Mouse (Mus musculus) neural tube, embryonic 15.5 days (tissue): ENCODE data around the gene Mark4. TPM values are rescaled to one million over a fixed set of nuclear protein-coding genes. Genes with fewer than 3 reads are reported as not detected.

ENCODE experiments used
- ATAC-seq: fragments of 200-750 bp; cut with Nextera tagmentation; 2 replicates; pipeline ENCODE4 v1.8.0; 2017; ENCODE audit warnings: mild to moderate bottlenecking, moderate TSS enrichment, moderate library complexity; ENCODE audit not compliant: low FRiP score
- H3K27ac ChIP-seq: fragments of 300-500 bp; sonication (generic); replicated peaks from 2 replicates; pipeline ENCODE4 v1.5.1; 2015; ENCODE audit warnings: mild to moderate bottlenecking, inconsistent platforms
- H3K27me3 ChIP-seq: fragments of 300-500 bp; sonication (generic); replicated peaks from 2 replicates; pipeline ENCODE4 v1.6.1; 2015; ENCODE audit warnings: inconsistent platforms
- H3K36me3 ChIP-seq: fragments of 300-500 bp; sonication (generic); 2 replicates; pipeline ENCODE4 v1.6.1; 2015; ENCODE audit warnings: inconsistent platforms
- H3K4me1 ChIP-seq: fragments of 300-500 bp; sonication (generic); 2 replicates; pipeline ENCODE4 v1.6.1; 2015; ENCODE audit warnings: inconsistent platforms
- H3K4me2 ChIP-seq: fragments of 300-500 bp; sonication (generic); 2 replicates; pipeline ENCODE4 v1.6.1; 2015; ENCODE audit warnings: inconsistent platforms, mild to moderate bottlenecking, moderate library complexity
- H3K4me3 ChIP-seq: fragments of 300-500 bp; sonication (generic); replicated peaks from 2 replicates; pipeline ENCODE4 v1.5.1; 2015; ENCODE audit warnings: mild to moderate bottlenecking, inconsistent platforms
- H3K9ac ChIP-seq: fragments of 300-500 bp; sonication (generic); replicated peaks from 2 replicates; pipeline ENCODE4 v1.6.1; 2015; ENCODE audit warnings: mild to moderate bottlenecking, inconsistent platforms
- H3K9me3 ChIP-seq: fragments of 300-500 bp; sonication (generic); replicated peaks from 2 replicates; pipeline ENCODE4 v1.6.1; 2016; ENCODE audit warnings: inconsistent platforms
- WGBS: fragments of 180-500 bp; shearing (Covaris S2); methylation state at CpG from one replicate; pipeline ENCODE4 v1.1.7; 2015; ENCODE audit warnings: mixed read lengths; 5-methylcytosine and 5-hydroxymethylcytosine counted together
- polyA plus RNA-seq: library from polyadenylated mRNA; unstranded; fragments of >200 nt; fragmentation: Nextera tagmentation; extraction: Ambion mirVana; gene quantifications from 2 replicates; pipeline ENCODE4 v1.2.1, GENCODE M21; 2015

Gene Mark4
- polyA plus RNA-seq = 15.4 and 16.5 TPM in 2 replicates

GRCm38 (mm10) chr7:19458591-19459111 lies at the start of gene Mark4:
TSS of gene Mark4 (minus strand) at chr7:19458821.
- Histone ChIP-seq H3K9me3 (no peaks in the 10 kb centered on the region), H3K27me3 (no peaks in the 10 kb centered on the region), H3K36me3 (peaks cover 6% of the 10 kb centered on the region; the same call in 1 of the 2 replicates), H3K4me3 (peak within 1 kb of the TSS; percentile 83), H3K27ac (peak within 1 kb of the TSS; percentile 81), H3K9ac (peak within 1 kb of the TSS; percentile 87), H3K4me1 (peaks cover 30% of the 10 kb centered on the region), H3K4me2 (peak within 1 kb of the TSS; percentile 88)
- WGBS = under 1% methylated on average over 22 of the region's 42 CpGs
- ATAC-seq = peak; percentile 88

- Histone ChIP-seq H3K4me3 (peak overlapping the region; percentile 70), H3K4me2 (peak overlapping the region; percentile 85), H3K9me3 (no peaks in the 10 kb centered on the region), H3K9ac (peak overlapping the region; percentile 81), H3K27me3 (no peaks in the 10 kb centered on the region), H3K4me1 (peaks cover 22% of the 10 kb centered on the region), H3K36me3 (no peaks in the 10 kb centered on the region), H3K27ac (peak overlapping the region; percentile 87)
- no peak for ATAC-seq
- WGBS = 5% methylated on average over 18 of the region's 18 CpGs
These were observed 49.0 kb upstream of the Mark4 start for GRCm38 (mm10) chr7:19507612-19507981.

GRCm38 (mm10) chr7:19506969-19507611 lies 48.5 kb upstream of the Mark4 start:
- H3K9ac ChIP-seq = peak overlapping the region; percentile 81
- peaks cover 22% of the 10 kb centered on the region for H3K4me1 ChIP-seq
- no peaks in the 10 kb centered on the region for H3K9me3 ChIP-seq
- H3K27ac ChIP-seq = peak overlapping the region; percentile 87
- no peaks in the 10 kb centered on the region for H3K27me3 ChIP-seq
- H3K4me2 ChIP-seq = peak overlapping the region; percentile 85
- H3K36me3 ChIP-seq = no peaks in the 10 kb centered on the region
- under 1% methylated on average over 71 of the region's 71 CpGs for WGBS
- peak overlapping the region; percentile 70 for H3K4me3 ChIP-seq
- peak; percentile 32 for ATAC-seq

GRCm38 (mm10) chr7:19506326-19506725 lies 47.7 kb upstream of the Mark4 start:
- ATAC-seq = no peak
- H3K27me3 ChIP-seq = no peaks in the 10 kb centered on the region
- H3K36me3 ChIP-seq = no peaks in the 10 kb centered on the region
- H3K9ac ChIP-seq = no peak overlapping the region
- no peaks in the 10 kb centered on the region for H3K9me3 ChIP-seq
- peak overlapping the region; percentile 85 for H3K4me2 ChIP-seq
- WGBS = 29% methylated on average over 6 of the region's 6 CpGs
- peaks cover 22% of the 10 kb centered on the region for H3K4me1 ChIP-seq
- peak overlapping the region; percentile 70 for H3K4me3 ChIP-seq
- H3K27ac ChIP-seq = no peak overlapping the region

- WGBS = 41% methylated on average over 5 of the region's 5 CpGs
- Histone ChIP-seq H3K27me3 (no peaks in the 10 kb centered on the region), H3K27ac (no peak overlapping the region), H3K9me3 (no peaks in the 10 kb centered on the region), H3K9ac (no peak overlapping the region), H3K4me1 (peaks cover 11% of the 10 kb centered on the region), H3K4me2 (no peak overlapping the region), H3K36me3 (no peaks in the 10 kb centered on the region), H3K4me3 (no peak overlapping the region)
- ATAC-seq = no peak
These were observed 45.0 kb upstream of the Mark4 start for GRCm38 (mm10) chr7:19503481-19504068.

GRCm38 (mm10) chr7:19501658-19502057 lies 43.0 kb upstream of the Mark4 start:
- Histone ChIP-seq H3K27ac (no peak overlapping the region), H3K27me3 (no peaks in the 10 kb centered on the region), H3K4me2 (no peak overlapping the region), H3K4me3 (no peak overlapping the region), H3K36me3 (no peaks in the 10 kb centered on the region), H3K9me3 (no peaks in the 10 kb centered on the region), H3K4me1 (no peaks in the 10 kb centered on the region; the same call in 1 of the 2 replicates), H3K9ac (no peak overlapping the region)
- 81% methylated on average over 4 of the region's 4 CpGs for WGBS
- ATAC-seq = no peak

- no peak overlapping the region for H3K27ac ChIP-seq
- no peaks in the 10 kb centered on the region for H3K27me3 ChIP-seq
- H3K9me3 ChIP-seq = no peaks in the 10 kb centered on the region
- no peak overlapping the region for H3K9ac ChIP-seq
- no peak for ATAC-seq
- H3K4me1 ChIP-seq = no peaks in the 10 kb centered on the region; the same call in 1 of the 2 replicates
- no peak overlapping the region for H3K4me2 ChIP-seq
- no peak overlapping the region for H3K4me3 ChIP-seq
- H3K36me3 ChIP-seq = no peaks in the 10 kb centered on the region
- 74% methylated on average over 12 of the region's 12 CpGs for WGBS
These were observed 42.1 kb upstream of the Mark4 start for GRCm38 (mm10) chr7:19500420-19501363.

- ATAC-seq = no peak
- WGBS = 91% methylated on average over 4 of the region's 4 CpGs
- no peak overlapping the region for H3K4me2 ChIP-seq
- no peak overlapping the region for H3K4me3 ChIP-seq
- H3K27ac ChIP-seq = no peak overlapping the region
- no peaks in the 10 kb centered on the region; the same call in 1 of the 2 replicates for H3K4me1 ChIP-seq
- H3K9ac ChIP-seq = no peak overlapping the region
- H3K27me3 ChIP-seq = peaks cover 6% of the 10 kb centered on the region; the same call in 1 of the 2 replicates
- H3K9me3 ChIP-seq = no peaks in the 10 kb centered on the region
- H3K36me3 ChIP-seq = no peaks in the 10 kb centered on the region
These were observed 39.7 kb upstream of the Mark4 start for GRCm38 (mm10) chr7:19498326-19498725.

- Histone ChIP-seq H3K4me2 (no peak overlapping the region), H3K4me1 (peaks cover 5% of the 10 kb centered on the region; the same call in 1 of the 2 replicates), H3K27ac (no peak overlapping the region), H3K27me3 (peaks cover 25% of the 10 kb centered on the region), H3K9ac (no peak overlapping the region), H3K36me3 (no peaks in the 10 kb centered on the region), H3K4me3 (no peak overlapping the region), H3K9me3 (no peaks in the 10 kb centered on the region)
- 86% methylated on average over 5 of the region's 5 CpGs for WGBS
- ATAC-seq = no peak
These were observed 37.6 kb upstream of the Mark4 start for GRCm38 (mm10) chr7:19496214-19496555.

GRCm38 (mm10) chr7:19495521-19496213 lies 37.0 kb upstream of the Mark4 start:
- H3K9ac ChIP-seq = no peak overlapping the region
- H3K4me3 ChIP-seq = no peak overlapping the region
- no peaks in the 10 kb centered on the region for H3K36me3 ChIP-seq
- peaks cover 5% of the 10 kb centered on the region; the same call in 1 of the 2 replicates for H3K4me1 ChIP-seq
- ATAC-seq = no peak
- peaks cover 30% of the 10 kb centered on the region for H3K27me3 ChIP-seq
- WGBS = 80% methylated on average over 20 of the region's 20 CpGs
- no peak overlapping the region for H3K4me2 ChIP-seq
- H3K27ac ChIP-seq = no peak overlapping the region
- no peaks in the 10 kb centered on the region for H3K9me3 ChIP-seq
